Mouse (Mus musculus) brain, embryonic 14.5 days (tissue): ENCODE data around the gene Tmem235.

Experiments used
- CTCF ChIP-seq: fragments of 200-500 bp; IDR thresholded peaks from 2 replicates; pipeline ENCODE4 v1.5.1; 2012; ENCODE audit warnings: inconsistent platforms, mild to moderate bottlenecking, moderate library complexity, borderline replicate concordance; ENCODE audit not compliant: insufficient read depth, insufficient read length; ENCODE audit errors: extremely low read depth
- POLR2A ChIP-seq: fragments of 200-500 bp; IDR thresholded peaks from 2 replicates; pipeline ENCODE4 v1.6.1; 2012; ENCODE audit warnings: mild to moderate bottlenecking, inconsistent platforms, borderline replicate concordance; ENCODE audit not compliant: poor library complexity, insufficient read depth, insufficient read length, severe bottlenecking; ENCODE audit errors: extremely low read depth

- TF ChIP-seq CTCF (no peak), POLR2A (no peak)
Measured at GRCm38 (mm10) chr11:117888168-117888852, 27.8 kb downstream of the Tmem235 start.
